Mouse (Mus musculus) forebrain, postnatal 0 days (tissue): ENCODE measurements around the gene Ltv1. TPM values are rescaled to one million over a fixed set of nuclear protein-coding genes. Genes with fewer than 3 reads are reported as not detected.

Experiments
- ATAC-seq: fragments of 200-750 bp; cut with Nextera tagmentation; 2 replicates; pipeline ENCODE4 v1.8.0; 2017; ENCODE audit warnings: mild to moderate bottlenecking, moderate library complexity
- DNase-seq: peaks from one replicate; pipeline ENCODE4 v3.0.0-alpha.2; 2015
- H3K27ac ChIP-seq: fragments of 300-500 bp; sonication (generic); 2 replicates; pipeline ENCODE4 v1.5.1; 2014; ENCODE audit warnings: low read depth, mild to moderate bottlenecking, antibody characterized with exemption, low read length, moderate library complexity, mixed read lengths
- H3K27me3 ChIP-seq: fragments of 300-500 bp; sonication (generic); 2 replicates; pipeline ENCODE4 v1.6.1; 2014; ENCODE audit warnings: mild to moderate bottlenecking, low read length, mixed read lengths; ENCODE audit not compliant: insufficient read depth
- H3K36me3 ChIP-seq: fragments of 300-500 bp; sonication (generic); 2 replicates; pipeline ENCODE4 v1.6.1; 2014; ENCODE audit warnings: mild to moderate bottlenecking, moderate library complexity; ENCODE audit not compliant: insufficient read depth
- H3K4me1 ChIP-seq: fragments of 300-500 bp; sonication (generic); 2 replicates; pipeline ENCODE4 v1.6.1; 2014; ENCODE audit warnings: antibody characterized with exemption; ENCODE audit not compliant: insufficient read depth
- H3K4me2 ChIP-seq: fragments of 300-500 bp; sonication (generic); 2 replicates; pipeline ENCODE4 v1.6.1; 2014; ENCODE audit warnings: low read depth, mild to moderate bottlenecking, moderate library complexity
- H3K4me3 ChIP-seq: fragments of 300-500 bp; sonication (generic); 2 replicates; pipeline ENCODE4 v1.5.1; 2014; ENCODE audit warnings: low read depth, low read length, mixed read lengths
- H3K9ac ChIP-seq: fragments of 300-500 bp; sonication (generic); 2 replicates; pipeline ENCODE4 v1.6.1; 2014; ENCODE audit warnings: mild to moderate bottlenecking
- H3K9me3 ChIP-seq: fragments of 300-500 bp; sonication (generic); 2 replicates; pipeline ENCODE4 v1.6.1; 2016; ENCODE audit warnings: low read length
- CTCF ChIP-seq: sonication (generic); IDR thresholded peaks from 2 replicates; pipeline ENCODE4 v1.5.1; 2016; ENCODE audit warnings: antibody characterized with exemption, control low read depth, low read depth
- WGBS: fragments of 180-500 bp; shearing (Covaris S2); extraction: QIAGEN DNeasy Blood & Tissue Kit; methylation state at CpG from one replicate; pipeline ENCODE4 v1.1.7; 2014; 5-methylcytosine and 5-hydroxymethylcytosine counted together
- polyA plus RNA-seq: library from polyadenylated mRNA; unstranded; fragments of >200 nt; fragmentation: Nextera tagmentation; extraction: Ambion mirVana; gene quantifications from 2 replicates; pipeline ENCODE4 v1.2.1, GENCODE M21; 2015
- total RNA-seq: library from RNA; depleted of rRNA; stranded (reverse); fragments of >200 nt; gene quantifications from 2 replicates; pipeline ENCODE4 v1.2.3, GENCODE M21; 2014

Gene Ltv1
- total and polyA plus RNA-seq, 2 experiments from 2014 or later = 11.3 to 27.9 TPM

DNA sequence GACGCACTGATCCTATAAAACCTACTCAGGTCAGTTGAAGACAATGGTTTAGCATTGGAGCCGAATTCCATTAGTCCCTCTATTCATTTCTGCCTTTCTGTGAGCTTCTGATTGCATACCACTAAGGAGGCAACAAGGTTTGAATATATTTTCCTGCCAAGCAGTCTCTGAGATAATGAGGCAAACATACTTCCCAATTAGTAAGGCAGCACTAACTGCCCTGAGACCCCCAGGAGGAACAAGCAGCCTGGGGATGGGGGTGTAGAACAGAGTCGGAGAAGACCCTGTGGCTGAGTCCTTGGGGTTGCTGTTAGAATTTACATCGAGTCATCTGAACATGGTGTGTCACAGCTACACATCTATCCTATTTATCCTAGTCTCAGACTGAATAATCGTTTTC, 37.6 kb downstream of the Ltv1 start:
- Histone ChIP-seq H3K4me2 (no peak overlapping the region), H3K27ac (no peak overlapping the region), H3K9me3 (no peaks in the 10 kb centered on the region), H3K36me3 (no peaks in the 10 kb centered on the region), H3K4me1 (no peaks in the 10 kb centered on the region), H3K27me3 (no peaks in the 10 kb centered on the region), H3K9ac (no peak overlapping the region), H3K4me3 (no peak overlapping the region)
- WGBS = 37% methylated on average over 5 of the region's 5 CpGs
- DNase-seq (no peak), ATAC-seq (no peak)
- no peak for TF ChIP-seq CTCF

DNA sequence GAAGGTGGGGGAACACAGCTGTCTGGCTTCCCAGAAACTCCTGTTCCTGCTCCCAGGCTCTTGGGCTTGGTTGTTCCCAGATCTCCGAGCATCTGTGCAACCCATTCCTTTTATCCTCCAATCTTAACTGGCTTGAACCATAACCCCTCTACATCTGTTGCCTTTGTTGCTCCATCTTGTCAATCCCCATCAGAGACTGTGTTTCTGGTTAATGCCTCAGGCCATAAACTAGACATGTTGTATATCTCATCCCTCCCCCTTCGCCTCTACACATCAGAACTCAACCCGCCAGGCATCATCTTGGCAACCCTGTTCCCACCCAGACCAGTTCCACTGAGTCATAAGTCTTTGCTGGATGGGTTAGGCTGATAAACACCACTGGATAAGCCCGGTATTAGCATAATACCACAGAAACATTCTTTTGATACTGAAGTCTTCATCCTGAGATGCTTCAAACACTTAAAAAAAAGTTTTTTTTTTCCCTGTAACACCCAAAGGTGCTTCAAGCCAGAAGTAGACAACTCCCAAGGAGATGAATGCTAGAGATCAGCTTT, 40.1 kb downstream of the Ltv1 start:
- DNase-seq = no peak
- TF ChIP-seq CTCF = no peak
- H3K27ac ChIP-seq = no peak overlapping the region
- H3K36me3 ChIP-seq = no peaks in the 10 kb centered on the region
- ATAC-seq = no peak
- no peak overlapping the region for H3K4me3 ChIP-seq
- H3K9ac ChIP-seq = no peak overlapping the region
- H3K9me3 ChIP-seq = no peaks in the 10 kb centered on the region
- WGBS = 91% methylated on average over 4 of the region's 4 CpGs
- no peaks in the 10 kb centered on the region for H3K27me3 ChIP-seq
- no peak overlapping the region for H3K4me2 ChIP-seq
- H3K4me1 ChIP-seq = no peaks in the 10 kb centered on the region

DNA sequence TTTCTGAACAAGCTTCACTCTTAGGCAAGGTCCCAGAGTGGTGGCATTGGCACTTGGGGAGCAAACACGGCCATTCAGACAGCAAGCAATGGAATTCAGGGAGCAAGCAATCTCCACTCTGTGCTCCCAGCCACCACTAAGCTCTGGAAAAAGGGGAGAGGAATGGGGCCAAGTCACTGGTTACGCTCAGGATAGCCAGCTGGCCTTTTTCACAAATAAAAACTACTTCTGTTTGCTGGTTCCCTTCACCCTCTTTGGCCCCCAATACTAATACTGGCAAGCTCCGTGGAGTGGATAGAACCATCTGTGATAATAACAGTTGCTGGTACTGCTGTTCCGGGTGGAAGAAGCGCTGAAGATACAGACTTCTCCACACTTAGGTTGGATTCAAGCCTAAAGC, 41.6 kb downstream of the Ltv1 start:
- Histone ChIP-seq H3K9me3 (no peaks in the 10 kb centered on the region), H3K4me2 (no peak overlapping the region), H3K9ac (no peak overlapping the region), H3K4me1 (no peaks in the 10 kb centered on the region), H3K27me3 (no peaks in the 10 kb centered on the region), H3K4me3 (no peak overlapping the region), H3K36me3 (no peaks in the 10 kb centered on the region), H3K27ac (no peak overlapping the region)
- ATAC-seq (peak; percentile 72), DNase-seq (peak; percentile 16)
- TF ChIP-seq CTCF = no peak
- WGBS = 46% methylated on average over 5 of the region's 5 CpGs

DNA sequence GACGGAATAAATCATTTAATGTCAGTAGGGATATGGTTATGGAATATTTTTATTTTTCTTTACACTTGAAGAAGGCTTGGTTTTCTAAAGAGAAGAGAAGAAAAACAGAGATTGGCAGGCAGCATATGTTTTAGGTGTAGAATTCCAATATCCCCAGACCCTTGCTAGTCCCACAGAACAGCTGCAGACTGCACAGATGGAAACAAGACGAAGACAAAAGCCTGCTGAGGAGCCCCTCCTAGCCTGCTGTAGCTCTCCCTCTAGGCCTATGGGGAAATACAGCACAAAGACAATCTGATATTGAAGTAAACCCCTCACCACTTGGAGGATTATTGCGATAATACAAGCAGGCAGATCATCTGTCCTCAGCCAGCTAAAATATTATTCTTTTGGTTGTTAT, 42.5 kb downstream of the Ltv1 start:
- no peaks in the 10 kb centered on the region for H3K9me3 ChIP-seq
- H3K4me3 ChIP-seq = no peak overlapping the region
- H3K27me3 ChIP-seq = no peaks in the 10 kb centered on the region
- H3K4me1 ChIP-seq = no peaks in the 10 kb centered on the region
- TF ChIP-seq CTCF = no peak
- H3K9ac ChIP-seq = no peak overlapping the region
- no peak for DNase-seq
- whole genome bisulfite sequencing = 67% methylated on average over 3 of the region's 3 CpGs
- no peak overlapping the region for H3K27ac ChIP-seq
- H3K36me3 ChIP-seq = no peaks in the 10 kb centered on the region
- H3K4me2 ChIP-seq = no peak overlapping the region
- no peak; the same call in 1 of the 2 replicates for ATAC-seq

DNA sequence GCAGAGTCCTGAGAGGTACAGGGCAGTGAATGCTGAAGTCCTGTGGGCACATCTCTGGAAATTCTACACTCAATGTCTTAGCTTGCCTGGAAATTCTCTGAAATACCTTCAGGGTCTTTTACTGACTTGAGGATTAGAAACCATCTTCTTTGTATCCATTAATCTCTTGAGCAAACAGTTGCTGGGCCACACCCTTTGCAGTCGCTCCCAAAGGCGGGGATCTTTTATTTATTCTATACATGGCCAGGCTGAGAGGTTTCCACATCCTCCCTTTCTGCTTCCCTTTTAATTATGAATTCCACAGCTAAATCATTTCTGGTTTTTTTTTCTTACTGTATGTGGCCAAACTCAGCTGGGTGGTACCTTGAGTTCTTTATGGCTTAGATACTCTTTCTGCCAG, 52.5 kb downstream of the Ltv1 start:
- H3K27me3 ChIP-seq = no peaks in the 10 kb centered on the region
- no peak overlapping the region for H3K4me3 ChIP-seq
- H3K4me2 ChIP-seq = no peak overlapping the region
- 77% methylated on average over 2 of the region's 2 CpGs for WGBS
- no peak overlapping the region for H3K9ac ChIP-seq
- no peak for ATAC-seq
- no peaks in the 10 kb centered on the region for H3K36me3 ChIP-seq
- no peak for DNase-seq
- no peak for TF ChIP-seq CTCF
- no peaks in the 10 kb centered on the region for H3K9me3 ChIP-seq
- H3K27ac ChIP-seq = no peak overlapping the region
- H3K4me1 ChIP-seq = no peaks in the 10 kb centered on the region

DNA sequence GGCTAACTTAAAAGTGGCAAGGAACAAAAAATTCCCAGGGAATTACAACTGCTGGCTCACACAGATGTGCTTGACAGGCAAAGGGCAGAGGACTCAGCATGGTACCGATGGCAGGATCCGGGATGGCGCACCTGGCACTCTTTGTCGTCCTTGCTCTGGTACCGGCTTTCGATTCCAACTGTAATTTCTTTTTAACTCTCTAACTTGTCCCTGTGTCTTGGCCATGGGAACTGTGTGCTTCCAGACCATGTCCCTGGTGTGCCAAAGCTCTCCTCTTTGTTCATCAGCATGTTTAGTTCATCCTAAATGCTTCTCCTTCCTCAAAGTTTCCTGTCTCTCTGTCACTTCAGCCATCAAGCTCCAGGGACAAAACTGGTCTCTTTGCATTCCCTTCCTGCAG, 55.1 kb downstream of the Ltv1 start:
- WGBS = 85% methylated on average over 6 of the region's 6 CpGs

DNA sequence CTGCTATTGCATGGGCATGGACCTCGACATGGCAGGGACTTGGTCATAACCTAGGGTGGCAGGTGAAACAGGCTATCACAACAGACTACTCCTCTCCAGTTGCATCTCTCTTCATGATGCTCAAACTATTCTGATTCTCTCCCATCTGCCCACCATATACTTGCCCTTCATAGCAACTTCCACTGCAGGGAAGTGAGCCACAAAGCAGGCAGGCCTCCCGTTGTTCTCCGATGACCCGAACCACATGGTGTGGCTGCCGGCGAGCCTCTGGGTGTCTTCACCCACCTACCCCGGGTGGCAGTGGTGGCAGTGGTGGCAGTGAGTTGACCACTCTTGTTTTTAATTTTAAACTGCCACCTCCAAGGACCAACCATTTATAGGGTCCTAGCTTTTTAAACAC, 57.2 kb downstream of the Ltv1 start:
- 93% methylated on average over 7 of the region's 7 CpGs for WGBS
- Histone ChIP-seq H3K4me3 (no peak overlapping the region), H3K36me3 (no peaks in the 10 kb centered on the region), H3K4me2 (no peak overlapping the region), H3K27ac (no peak overlapping the region), H3K4me1 (no peaks in the 10 kb centered on the region), H3K27me3 (no peaks in the 10 kb centered on the region), H3K9ac (no peak overlapping the region), H3K9me3 (no peaks in the 10 kb centered on the region)
- no peak for TF ChIP-seq CTCF
- no peak for DNase-seq
- no peak for ATAC-seq

More for the DNA sequence above, 55.1 kb downstream of the Ltv1 start:
- no peaks in the 10 kb centered on the region for H3K36me3 ChIP-seq
- TF ChIP-seq CTCF = no peak
- DNase-seq (no peak), ATAC-seq (no peak)
- no peak overlapping the region for H3K4me3 ChIP-seq
- H3K4me2 ChIP-seq = no peak overlapping the region
- H3K9me3 ChIP-seq = no peaks in the 10 kb centered on the region
- no peak overlapping the region for H3K9ac ChIP-seq
- H3K27me3 ChIP-seq = no peaks in the 10 kb centered on the region
- no peak overlapping the region for H3K27ac ChIP-seq
- no peaks in the 10 kb centered on the region for H3K4me1 ChIP-seq

DNA sequence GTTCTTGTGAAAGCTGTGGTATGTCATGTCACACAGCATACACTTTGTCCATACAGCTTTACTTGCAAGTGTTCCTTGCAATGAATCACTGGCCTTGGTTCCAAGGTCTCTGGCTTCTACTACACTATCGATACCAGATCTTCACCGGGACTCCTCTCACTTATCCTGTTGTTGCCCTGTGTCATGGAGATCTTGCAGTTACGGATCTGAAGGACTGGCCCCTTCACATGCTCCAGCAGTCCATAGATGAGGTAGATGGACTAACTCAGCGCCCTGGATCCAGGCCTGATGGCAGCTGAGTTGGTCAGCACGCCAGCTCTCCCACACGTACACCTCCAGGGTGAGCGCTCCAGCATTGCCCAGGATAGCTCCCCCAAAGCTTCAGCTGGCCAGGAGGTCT, 57.7 kb downstream of the Ltv1 start:
- H3K36me3 ChIP-seq = no peaks in the 10 kb centered on the region
- no peak for DNase-seq
- 94% methylated on average over 7 of the region's 7 CpGs for WGBS
- H3K9ac ChIP-seq = no peak overlapping the region
- no peak for ATAC-seq
- H3K4me2 ChIP-seq = no peak overlapping the region
- no peaks in the 10 kb centered on the region for H3K27me3 ChIP-seq
- H3K4me1 ChIP-seq = no peaks in the 10 kb centered on the region
- no peak overlapping the region for H3K27ac ChIP-seq
- H3K9me3 ChIP-seq = no peaks in the 10 kb centered on the region
- no peak for TF ChIP-seq CTCF
- H3K4me3 ChIP-seq = no peak overlapping the region
